Mouse (Mus musculus) forebrain, postnatal 0 days (tissue): ENCODE data around the gene Eif2d. TPM values are rescaled to one million over a fixed set of nuclear protein-coding genes. Genes with fewer than 3 reads are reported as not detected.

Source experiments
- ATAC-seq: fragments of 200-750 bp; cut with Nextera tagmentation; 2 replicates; pipeline ENCODE4 v1.8.0; 2017; ENCODE audit warnings: mild to moderate bottlenecking, moderate library complexity
- DNase-seq: peaks from one replicate; pipeline ENCODE4 v3.0.0-alpha.2; 2015
- H3K27ac ChIP-seq: fragments of 300-500 bp; sonication (generic); 2 replicates; pipeline ENCODE4 v1.5.1; 2014; ENCODE audit warnings: low read depth, mild to moderate bottlenecking, antibody characterized with exemption, low read length, moderate library complexity, mixed read lengths
- H3K27me3 ChIP-seq: fragments of 300-500 bp; sonication (generic); 2 replicates; pipeline ENCODE4 v1.6.1; 2014; ENCODE audit warnings: mild to moderate bottlenecking, low read length, mixed read lengths; ENCODE audit not compliant: insufficient read depth
- H3K36me3 ChIP-seq: fragments of 300-500 bp; sonication (generic); 2 replicates; pipeline ENCODE4 v1.6.1; 2014; ENCODE audit warnings: mild to moderate bottlenecking, moderate library complexity; ENCODE audit not compliant: insufficient read depth
- H3K4me1 ChIP-seq: fragments of 300-500 bp; sonication (generic); 2 replicates; pipeline ENCODE4 v1.6.1; 2014; ENCODE audit warnings: antibody characterized with exemption; ENCODE audit not compliant: insufficient read depth
- H3K4me2 ChIP-seq: fragments of 300-500 bp; sonication (generic); 2 replicates; pipeline ENCODE4 v1.6.1; 2014; ENCODE audit warnings: low read depth, mild to moderate bottlenecking, moderate library complexity
- H3K4me3 ChIP-seq: fragments of 300-500 bp; sonication (generic); 2 replicates; pipeline ENCODE4 v1.5.1; 2014; ENCODE audit warnings: low read depth, low read length, mixed read lengths
- H3K9ac ChIP-seq: fragments of 300-500 bp; sonication (generic); 2 replicates; pipeline ENCODE4 v1.6.1; 2014; ENCODE audit warnings: mild to moderate bottlenecking
- H3K9me3 ChIP-seq: fragments of 300-500 bp; sonication (generic); 2 replicates; pipeline ENCODE4 v1.6.1; 2016; ENCODE audit warnings: low read length
- CTCF ChIP-seq: sonication (generic); IDR thresholded peaks from 2 replicates; pipeline ENCODE4 v1.5.1; 2016; ENCODE audit warnings: antibody characterized with exemption, control low read depth, low read depth
- WGBS: fragments of 180-500 bp; shearing (Covaris S2); extraction: QIAGEN DNeasy Blood & Tissue Kit; methylation state at CpG from one replicate; pipeline ENCODE4 v1.1.7; 2014; 5-methylcytosine and 5-hydroxymethylcytosine counted together
- polyA plus RNA-seq: library from polyadenylated mRNA; unstranded; fragments of >200 nt; fragmentation: Nextera tagmentation; extraction: Ambion mirVana; gene quantifications from 2 replicates; pipeline ENCODE4 v1.2.1, GENCODE M21; 2015
- total RNA-seq: library from RNA; depleted of rRNA; stranded (reverse); fragments of >200 nt; gene quantifications from 2 replicates; pipeline ENCODE4 v1.2.3, GENCODE M21; 2014

The Eif2d gene
- total and polyA plus RNA-seq, 2 experiments from 2014 or later = 41.6 to 49.3 TPM

- H3K36me3 ChIP-seq = no peaks in the 10 kb centered on the region
- H3K4me3 ChIP-seq = no peak overlapping the region
- no peaks in the 10 kb centered on the region for H3K4me1 ChIP-seq
- ATAC-seq (no peak), DNase-seq (no peak)
- H3K4me2 ChIP-seq = no peak overlapping the region
- H3K9me3 ChIP-seq = no peaks in the 10 kb centered on the region
- WGBS = 88% methylated on average over 11 of the region's 11 CpGs
- H3K27me3 ChIP-seq = no peaks in the 10 kb centered on the region
- TF ChIP-seq CTCF = no peak
- H3K27ac ChIP-seq = no peak overlapping the region
- H3K9ac ChIP-seq = no peak overlapping the region
Measured at GRCm38 (mm10) chr1:131218933-131219332, 66.0 kb downstream of the Eif2d start.

GRCm38 (mm10) chr1:131221822-131222590 is 69.0 kb downstream of the Eif2d start:
- TF ChIP-seq CTCF = no peak
- no peaks in the 10 kb centered on the region for H3K9me3 ChIP-seq

DNA sequence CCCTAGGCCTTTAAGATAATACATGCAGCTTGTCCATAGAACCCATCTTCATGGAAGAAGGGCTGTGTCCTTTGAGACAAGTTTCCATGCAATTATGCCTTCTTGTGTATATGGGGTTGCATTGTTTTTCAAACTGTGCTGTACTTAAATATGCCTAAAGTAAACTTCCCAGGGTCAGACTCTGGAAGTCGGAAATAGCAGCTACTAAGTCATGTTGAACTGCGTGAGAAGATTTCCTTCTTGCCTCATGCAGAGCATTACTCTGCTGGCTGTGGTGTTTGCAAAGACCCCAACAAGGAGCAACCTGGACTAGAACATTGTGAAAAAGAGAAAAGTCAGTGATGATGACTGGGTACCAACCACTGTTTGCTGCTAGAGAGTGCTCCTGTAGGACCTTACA is 70.4 kb downstream of the Eif2d start:
- H3K36me3 ChIP-seq = no peaks in the 10 kb centered on the region
- WGBS = 90% methylated on average over 2 of the region's 2 CpGs
- no peaks in the 10 kb centered on the region for H3K9me3 ChIP-seq
- no peak overlapping the region for H3K9ac ChIP-seq
- no peak for TF ChIP-seq CTCF
- no peak for DNase-seq
- H3K27ac ChIP-seq = no peak overlapping the region
- H3K4me2 ChIP-seq = no peak overlapping the region
- no peaks in the 10 kb centered on the region for H3K27me3 ChIP-seq
- no peaks in the 10 kb centered on the region for H3K4me1 ChIP-seq
- no peak overlapping the region for H3K4me3 ChIP-seq
- ATAC-seq = no peak

More at GRCm38 (mm10) chr1:131221822-131222590, 69.0 kb downstream of the Eif2d start:
- no peaks in the 10 kb centered on the region for H3K27me3 ChIP-seq
- H3K36me3 ChIP-seq = no peaks in the 10 kb centered on the region
- WGBS = 89% methylated on average over 13 of the region's 13 CpGs
- ATAC-seq (no peak), DNase-seq (no peak)
- H3K4me2 ChIP-seq = no peak overlapping the region
- no peak overlapping the region for H3K27ac ChIP-seq
- no peak overlapping the region for H3K9ac ChIP-seq
- no peaks in the 10 kb centered on the region for H3K4me1 ChIP-seq
- H3K4me3 ChIP-seq = no peak overlapping the region

- DNase-seq = no peak
- no peak for TF ChIP-seq CTCF
- Histone ChIP-seq H3K4me3 (no peak overlapping the region), H3K27ac (no peak overlapping the region), H3K9ac (no peak overlapping the region), H3K4me1 (no peaks in the 10 kb centered on the region), H3K27me3 (no peaks in the 10 kb centered on the region), H3K9me3 (no peaks in the 10 kb centered on the region), H3K36me3 (no peaks in the 10 kb centered on the region), H3K4me2 (no peak overlapping the region)
- ATAC-seq = no peak
- WGBS = 69% methylated on average over 12 of the region's 12 CpGs
Measured at GRCm38 (mm10) chr1:131224848-131225471, 72.0 kb downstream of the Eif2d start.

DNA sequence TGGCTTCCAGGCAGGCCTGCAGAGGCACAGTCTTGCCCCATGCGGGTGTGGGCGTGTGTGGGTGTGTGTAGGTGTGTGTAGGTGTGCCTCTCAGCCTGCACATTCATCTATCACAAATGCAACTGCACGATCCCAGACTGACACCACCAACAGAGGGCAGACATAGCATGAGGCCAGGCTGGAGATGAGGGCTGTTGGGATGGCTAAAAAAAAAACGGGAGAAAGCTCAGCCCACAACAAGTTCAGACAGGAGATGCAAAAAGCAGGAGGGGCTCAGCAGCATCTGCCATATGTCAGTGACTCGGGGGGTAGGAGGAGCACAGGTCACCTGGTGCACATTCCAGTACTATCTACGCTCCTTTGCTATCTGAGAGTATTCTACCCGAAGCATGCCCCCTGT is 75.2 kb downstream of the Eif2d start:
- no peaks in the 10 kb centered on the region for H3K36me3 ChIP-seq
- 71% methylated on average over 7 of the region's 7 CpGs for WGBS
- ATAC-seq (no peak), DNase-seq (no peak)
- no peak overlapping the region for H3K4me2 ChIP-seq
- H3K9ac ChIP-seq = no peak overlapping the region
- H3K9me3 ChIP-seq = no peaks in the 10 kb centered on the region
- no peaks in the 10 kb centered on the region for H3K27me3 ChIP-seq
- H3K27ac ChIP-seq = no peak overlapping the region
- TF ChIP-seq CTCF = 0 out of 2 replicates have a peak, but pooled peaks have one; percentile 13
- no peaks in the 10 kb centered on the region for H3K4me1 ChIP-seq
- H3K4me3 ChIP-seq = no peak overlapping the region

- Histone ChIP-seq H3K27ac (no peak overlapping the region), H3K4me2 (no peak overlapping the region), H3K9me3 (no peaks in the 10 kb centered on the region), H3K4me1 (no peaks in the 10 kb centered on the region), H3K36me3 (no peaks in the 10 kb centered on the region), H3K27me3 (no peaks in the 10 kb centered on the region), H3K9ac (no peak overlapping the region), H3K4me3 (no peak overlapping the region)
- DNase-seq (no peak), ATAC-seq (no peak)
- WGBS = 88% methylated on average over 5 of the region's 5 CpGs
- no peak for TF ChIP-seq CTCF
Measured at GRCm38 (mm10) chr1:131228659-131229058, 75.7 kb downstream of the Eif2d start.

GRCm38 (mm10) chr1:131233527-131233926 is 80.5 kb downstream of the Eif2d start:
- H3K9ac ChIP-seq = no peak overlapping the region
- WGBS = 72% methylated on average over 12 of the region's 12 CpGs
- H3K4me2 ChIP-seq = no peak overlapping the region
- no peaks in the 10 kb centered on the region for H3K4me1 ChIP-seq
- H3K9me3 ChIP-seq = no peaks in the 10 kb centered on the region
- H3K27ac ChIP-seq = no peak overlapping the region
- ATAC-seq = no peak
- H3K4me3 ChIP-seq = no peak overlapping the region
- DNase-seq = no peak
- no peaks in the 10 kb centered on the region for H3K27me3 ChIP-seq
- H3K36me3 ChIP-seq = no peaks in the 10 kb centered on the region
- no peak for TF ChIP-seq CTCF
